Mouse (Mus musculus) erythroid progenitor cell, adult 5-6 weeks (primary cell): Measurements from ENCODE around the gene Tex21. TPM values are rescaled to one million over a fixed set of nuclear protein-coding genes. Genes with fewer than 3 reads are reported as not detected.

Experiments used
- ATAC-seq: replicated peaks from 2 replicates; pipeline ENCODE4 v1.8.0; 2016; ENCODE audit warnings: moderate number of reproducible peaks, mild to moderate bottlenecking, moderate TSS enrichment, inconsistent platforms; ENCODE audit not compliant: poor library complexity, low FRiP score, severe bottlenecking
- total RNA-seq, 2 experiments: library from RNA; stranded (forward) in 1 of 2; stranded (reverse) in 1 of 2; fragments of 150-400 nt in 1 of 2; fragments of 186-747, 209-891 nt in 1 of 2; gene quantifications; 2 replicates each; pipeline versions ENCODE4 v1.2.3 to v1.2.4; 2015 to 2017; ENCODE audit warnings: low replicate concordance in 2 of 2

Tex21 gene
- not detected in 2 replicates for total RNA-seq (2015; ENCODE audit: low replicate concordance)
- total RNA-seq (2017; ENCODE audit: low replicate concordance): not detected in 2 replicates

DNA sequence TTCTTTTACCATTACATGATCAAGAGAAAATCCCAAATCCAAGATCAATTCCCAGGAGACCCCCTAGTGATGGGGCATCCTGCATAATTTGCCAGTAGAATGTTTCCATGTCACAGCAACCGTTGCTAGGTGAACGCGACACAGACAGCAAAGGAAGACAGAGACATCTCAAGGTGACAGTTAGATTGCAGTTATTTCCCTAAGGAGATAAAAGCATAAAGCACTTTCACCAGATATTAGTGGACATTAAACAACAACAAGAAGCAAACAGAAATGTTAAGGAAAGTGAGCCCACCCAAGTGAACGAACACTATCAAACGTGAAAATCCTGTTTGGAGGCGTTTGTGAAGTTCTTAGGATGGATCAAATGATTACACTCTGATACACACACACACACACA, at the start of gene Tex21:
Gene Tex21, minus strand, starts transcription at position 101 of the 400 bp plus-strand sequence.
- ATAC-seq: no peak

DNA sequence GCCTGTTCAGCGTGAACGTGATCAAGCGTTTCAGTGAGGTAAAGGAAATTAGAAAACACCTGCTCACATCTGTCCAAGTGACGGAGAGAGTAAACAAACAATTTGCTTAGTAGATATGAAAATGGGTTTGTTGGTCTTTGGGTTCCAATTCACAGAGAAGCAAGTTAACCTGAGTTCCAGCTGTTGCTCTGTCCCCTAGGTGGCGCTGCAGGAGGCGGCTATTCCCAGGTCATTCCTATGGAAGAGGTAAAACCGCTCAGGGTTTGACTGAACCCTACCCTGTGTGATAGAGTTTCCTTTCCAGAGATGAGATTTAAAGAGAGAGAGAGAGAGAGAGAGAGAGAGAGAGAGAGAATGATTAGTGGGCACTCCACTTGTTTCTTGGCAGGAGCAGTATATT, 46.6 kb upstream of the Tex21 start:
- ATAC-seq: peak; percentile 77

DNA sequence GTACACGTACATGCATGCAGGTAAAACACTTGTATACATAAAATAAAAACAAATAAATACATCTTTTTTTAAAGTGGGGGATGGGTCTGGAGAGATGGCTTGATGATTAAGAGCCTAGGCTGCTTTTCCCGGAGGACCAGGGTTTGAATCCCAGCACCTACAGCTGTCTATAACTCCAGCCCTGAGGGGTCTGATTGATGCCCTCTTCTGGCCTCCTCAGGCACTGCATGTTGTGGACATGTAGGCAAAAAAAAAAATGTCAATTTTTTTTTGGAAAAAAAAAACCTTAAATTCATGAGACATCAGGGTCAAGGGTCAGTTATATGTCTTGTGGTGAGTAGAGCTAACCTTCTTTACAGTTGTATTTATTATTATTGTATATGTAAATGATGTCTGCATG, 43.7 kb upstream of the Tex21 start:
- ATAC-seq: no peak

DNA sequence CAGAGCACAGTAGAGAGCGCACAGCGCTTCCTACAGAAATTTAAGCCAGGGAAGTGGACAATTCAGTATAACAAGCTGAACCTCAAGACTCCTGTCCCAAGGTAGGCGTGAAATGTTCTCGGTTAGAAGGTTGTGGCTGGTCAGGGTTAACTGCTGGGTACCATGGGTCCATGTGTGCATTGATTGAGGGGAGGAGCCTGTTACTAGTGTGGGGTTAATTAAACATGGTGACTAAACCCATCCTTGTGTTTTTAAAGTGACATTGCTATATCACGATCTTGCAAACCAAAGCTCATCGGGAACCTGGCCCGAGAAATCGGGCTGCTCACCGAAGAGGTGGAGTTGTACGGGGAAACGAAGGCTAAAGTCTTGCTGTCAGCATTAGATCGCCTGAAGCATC, 42.9 kb upstream of the Tex21 start:
- no peak for ATAC-seq

DNA sequence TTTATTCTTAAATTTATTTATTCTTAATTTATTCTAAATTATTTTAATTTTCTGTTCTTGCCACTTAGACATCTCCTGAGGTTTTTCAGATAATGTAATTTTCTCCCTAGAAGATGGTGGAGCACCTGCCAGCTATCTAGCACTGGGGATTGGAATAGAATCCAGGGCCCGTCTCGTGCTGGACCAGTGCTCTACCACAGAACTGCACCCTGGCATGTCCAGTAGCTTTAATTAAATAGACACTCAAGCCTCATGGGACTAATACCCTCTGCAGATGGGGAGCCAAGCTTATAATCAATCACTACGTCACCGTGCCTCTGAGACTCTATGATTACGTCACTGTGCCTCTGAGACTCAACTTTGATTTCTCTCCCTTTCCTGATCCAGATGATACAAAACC, 41.9 kb upstream of the Tex21 start:
- ATAC-seq: no peak

DNA sequence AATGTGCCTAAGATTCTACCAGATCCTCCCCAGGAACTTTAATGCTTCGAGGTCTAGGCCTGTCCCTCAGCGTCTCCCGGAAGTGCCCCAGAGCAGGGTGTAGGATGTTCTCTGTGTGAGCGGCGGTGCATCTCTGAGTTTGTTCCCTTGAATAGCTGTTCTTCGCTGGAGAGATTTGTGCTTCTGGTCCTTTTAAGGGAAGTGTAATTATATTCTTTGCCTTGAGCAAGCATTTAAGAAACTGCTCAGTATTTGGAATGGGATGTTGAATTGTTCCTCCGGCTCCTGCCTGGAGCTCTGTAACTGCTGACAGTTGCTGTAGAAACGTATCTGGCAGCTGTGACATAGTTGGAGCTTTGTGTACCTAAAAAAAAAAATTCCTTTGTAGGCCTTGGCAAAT, 41.4 kb upstream of the Tex21 start:
- no peak for ATAC-seq

DNA sequence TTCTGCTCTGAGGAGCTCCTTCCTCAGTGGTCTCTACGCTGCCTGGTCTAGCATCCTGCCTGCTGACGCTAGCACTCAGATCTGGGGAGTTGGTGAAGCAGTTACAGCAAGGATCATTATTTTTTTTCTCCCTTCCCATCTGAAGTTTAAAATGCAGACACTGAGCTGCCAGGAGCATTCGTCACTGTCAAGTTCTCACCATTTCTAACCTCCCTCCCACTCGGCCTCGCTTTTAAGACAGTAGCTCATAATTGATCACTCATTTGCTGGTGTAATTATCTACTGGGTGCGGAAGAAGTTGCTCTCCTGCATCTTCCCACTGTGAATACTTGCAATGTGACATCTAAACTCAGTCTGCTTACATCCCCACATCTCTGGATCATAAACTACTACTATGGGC, 38.9 kb upstream of the Tex21 start:
- ATAC-seq: no peak

DNA sequence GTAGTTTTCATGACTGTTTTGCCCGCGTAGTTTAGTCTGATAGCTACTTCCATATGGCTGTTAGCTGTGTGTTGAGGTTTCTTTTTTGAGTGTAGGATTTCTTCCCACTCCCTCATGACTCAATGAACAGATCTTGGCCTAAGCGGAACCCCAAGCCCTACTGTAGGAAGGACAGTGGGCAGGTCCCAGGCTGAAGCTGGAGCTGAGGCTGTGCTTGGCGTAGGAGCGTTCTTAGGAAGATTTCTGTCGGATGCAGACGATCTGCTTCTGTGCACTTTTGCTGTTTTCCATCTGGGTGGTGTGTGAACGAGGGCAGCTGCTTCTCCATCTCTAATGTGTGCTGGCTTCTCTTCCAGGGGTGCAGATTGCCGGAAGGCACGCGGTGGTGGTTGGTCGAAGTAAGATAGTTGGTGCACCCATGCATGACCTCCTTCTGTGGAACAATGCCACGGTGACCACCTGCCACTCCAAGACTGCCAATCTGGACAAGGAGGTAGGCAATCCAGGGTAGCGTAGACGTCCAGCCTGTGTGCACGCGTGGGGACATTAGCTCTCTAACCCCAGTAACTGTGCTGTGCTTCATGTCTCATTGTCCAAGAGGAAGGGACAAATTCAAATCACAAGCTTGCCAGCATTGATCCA, 36.1 kb upstream of the Tex21 start:
- no peak for ATAC-seq

DNA sequence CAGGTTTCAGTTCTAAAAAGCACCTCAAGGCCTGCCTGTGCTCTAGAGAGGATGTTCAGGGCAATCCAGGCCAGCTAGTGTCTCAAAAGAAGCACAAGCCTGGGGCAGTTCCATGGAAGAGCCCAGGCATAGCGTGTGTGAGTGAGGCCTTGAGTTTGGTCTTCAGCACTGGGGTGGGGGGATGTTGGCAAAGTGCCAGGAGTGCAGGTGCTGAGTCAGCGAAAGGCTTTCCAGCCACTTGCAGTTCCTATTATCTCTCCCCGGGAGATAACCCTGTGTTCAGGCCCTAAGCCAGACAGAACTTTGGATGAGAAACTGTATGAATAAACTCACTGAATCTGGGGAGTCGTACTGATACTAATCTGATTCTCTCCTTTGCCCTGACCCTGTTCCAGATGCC, 35.6 kb upstream of the Tex21 start:
- no peak for ATAC-seq

DNA sequence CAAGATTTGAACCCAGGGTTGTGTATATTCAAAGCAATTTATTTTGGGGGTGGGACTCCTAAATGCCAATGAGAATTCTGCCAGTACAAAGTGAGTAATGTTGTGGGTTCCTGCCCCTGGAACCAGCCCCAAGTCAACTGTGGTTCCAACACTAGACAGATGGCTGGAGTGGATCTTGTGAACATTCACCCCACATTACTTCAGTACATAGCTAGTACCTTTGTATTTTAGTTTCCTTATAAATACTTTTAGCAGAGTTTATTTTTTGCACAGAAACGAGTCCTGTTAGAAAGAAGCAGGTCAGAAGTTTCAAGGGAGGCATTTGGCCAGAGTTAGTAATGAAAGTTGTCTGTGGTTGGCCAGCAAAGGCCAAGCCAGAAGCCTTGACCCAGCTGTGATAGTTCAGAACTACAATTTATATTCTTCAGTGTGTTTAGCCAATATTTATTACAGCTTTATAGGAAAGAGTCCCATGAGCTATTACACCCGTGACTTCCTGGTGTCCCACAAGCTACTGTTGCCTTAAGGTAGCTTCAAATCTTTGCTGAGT, 34.6 kb upstream of the Tex21 start:
- ATAC-seq: no peak

DNA sequence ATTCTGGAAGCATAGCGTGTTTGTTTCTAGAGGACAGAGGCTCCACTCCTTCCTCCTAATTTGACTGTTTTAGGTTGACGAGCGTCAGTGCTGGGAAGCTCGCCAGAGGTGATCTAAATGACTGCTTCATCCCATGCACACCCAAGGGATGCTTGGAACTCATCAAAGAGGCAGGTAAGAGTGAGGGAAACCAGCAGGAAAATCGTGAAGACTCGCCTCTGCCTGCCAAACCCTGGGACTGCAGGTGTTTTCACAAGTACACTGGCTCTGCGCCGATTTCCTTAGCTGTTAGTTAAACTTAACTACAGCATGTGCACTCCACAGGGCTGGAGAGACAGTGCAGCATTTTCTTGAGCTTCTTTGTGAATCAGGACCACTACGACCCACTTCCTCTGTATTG, 34.0 kb upstream of the Tex21 start:
- no peak for ATAC-seq

DNA sequence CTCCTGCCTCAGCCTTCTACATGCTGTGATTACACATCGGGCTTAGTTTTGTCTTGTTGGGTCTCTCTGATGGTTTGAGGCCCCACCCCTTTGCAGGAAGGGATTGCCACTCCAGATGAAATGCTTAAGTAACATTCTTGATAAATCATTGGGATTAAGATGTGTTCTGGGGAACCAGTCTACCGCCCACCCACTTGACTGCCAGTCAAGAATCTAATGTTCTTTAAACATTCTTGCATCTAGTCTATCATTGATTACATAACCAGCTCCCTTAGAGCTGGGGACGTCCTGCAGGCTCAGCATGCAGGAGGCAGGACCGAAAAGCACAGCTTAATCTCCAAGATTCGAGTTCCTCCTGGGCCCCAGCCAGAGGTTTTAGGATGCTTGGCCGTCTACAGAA, 31.7 kb upstream of the Tex21 start:
- ATAC-seq: no peak

DNA sequence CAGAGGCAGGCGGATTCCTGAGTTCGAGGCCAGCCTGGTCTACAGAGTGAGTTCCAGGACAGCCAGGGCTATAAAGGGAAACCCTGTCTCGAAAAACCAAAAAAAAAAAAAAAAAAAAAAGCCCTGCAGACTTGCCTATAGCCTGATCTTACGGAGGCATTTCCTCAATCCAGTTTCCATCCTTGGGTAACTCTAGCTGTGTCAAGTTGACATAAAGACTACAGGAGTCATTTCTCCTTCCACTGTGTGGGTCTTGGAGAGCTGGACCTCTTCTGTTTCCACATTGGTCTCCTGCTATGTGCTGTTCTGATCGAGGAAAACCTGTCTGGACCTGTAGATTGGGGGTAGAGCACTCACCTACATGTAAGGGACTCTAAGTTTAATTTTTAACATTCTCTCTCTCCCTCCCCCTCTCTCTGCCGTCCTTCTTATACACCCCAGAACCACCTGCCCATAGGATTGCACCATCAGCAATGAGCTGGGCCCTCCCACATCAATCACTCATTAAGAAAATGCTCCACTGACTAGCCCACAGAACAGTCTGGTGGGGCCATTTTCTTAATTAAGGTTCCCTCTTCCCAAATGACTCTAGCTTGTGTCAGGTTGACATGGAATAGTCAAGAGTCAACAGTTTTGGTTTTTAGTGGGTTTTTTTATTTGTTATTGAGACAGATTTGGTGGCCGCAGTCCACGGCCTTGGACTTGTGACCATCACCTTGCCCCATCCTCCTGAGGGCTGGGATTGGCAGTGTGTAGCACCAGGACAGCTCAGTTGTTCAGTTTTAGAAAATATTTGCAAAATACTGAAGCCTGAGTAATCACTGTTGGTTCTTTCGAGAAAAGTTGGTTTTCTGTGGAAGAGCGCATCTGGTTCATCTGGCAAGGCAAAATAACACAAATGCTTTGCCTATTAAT, 26.3 kb upstream of the Tex21 start:
- no peak for ATAC-seq

DNA sequence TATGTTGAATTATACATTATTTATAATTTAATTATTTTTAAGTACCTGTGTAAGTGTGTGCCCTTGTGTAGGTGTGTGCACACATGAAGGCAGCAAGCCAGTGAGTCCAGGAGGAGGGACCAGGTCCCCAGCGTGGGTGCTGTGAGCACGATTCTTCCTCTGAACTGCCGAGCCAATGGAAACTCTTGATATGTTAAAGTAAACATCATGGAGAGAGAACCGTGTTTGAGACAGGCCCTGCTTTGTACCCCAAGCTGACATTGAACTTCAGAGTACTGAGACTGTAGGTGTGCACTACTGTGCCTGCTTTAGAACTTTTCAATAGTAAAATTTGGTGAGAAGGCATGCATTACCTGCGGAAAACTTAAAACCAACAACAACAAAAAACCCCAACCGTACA, 25.0 kb upstream of the Tex21 start:
- no peak for ATAC-seq

DNA sequence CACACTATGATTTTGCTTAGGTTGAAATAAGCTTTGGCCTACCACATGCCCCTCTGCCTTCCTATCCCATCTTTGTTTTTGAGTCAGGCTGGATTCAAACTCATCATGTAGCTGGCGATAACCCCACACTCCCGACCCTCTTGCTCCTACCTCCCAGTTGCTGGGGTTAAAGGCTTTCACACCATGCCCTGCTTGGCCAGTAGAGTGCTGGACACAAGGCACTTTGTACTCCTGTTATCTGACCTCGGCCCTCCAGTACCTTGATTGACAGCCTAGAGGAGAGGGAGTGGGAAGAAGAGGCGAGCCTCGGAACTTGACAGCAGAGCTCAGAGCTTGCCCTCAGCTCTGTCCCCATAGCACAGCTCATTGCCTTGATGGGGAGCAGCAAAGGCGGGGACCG, 22.6 kb upstream of the Tex21 start:
- ATAC-seq: no peak

DNA sequence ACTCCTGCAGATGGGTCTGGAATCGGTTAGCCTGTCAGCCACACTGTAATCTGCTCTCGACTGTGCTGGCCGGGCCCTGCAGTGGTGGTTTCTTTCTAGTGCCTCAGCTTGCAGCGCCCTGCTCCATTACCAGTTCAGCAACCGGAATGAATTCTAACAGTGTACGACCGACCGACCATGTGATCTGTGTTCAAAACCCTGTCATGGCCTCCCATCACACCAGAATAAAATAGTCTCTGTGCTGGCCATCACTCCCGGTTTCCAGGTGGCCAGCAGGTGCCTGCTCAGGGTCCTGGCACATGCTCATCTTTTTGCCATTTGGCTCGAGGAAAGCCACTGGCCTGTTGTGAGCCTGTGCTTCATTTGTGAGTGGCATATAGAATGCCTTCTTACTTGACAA, 22.1 kb upstream of the Tex21 start:
- no peak for ATAC-seq

DNA sequence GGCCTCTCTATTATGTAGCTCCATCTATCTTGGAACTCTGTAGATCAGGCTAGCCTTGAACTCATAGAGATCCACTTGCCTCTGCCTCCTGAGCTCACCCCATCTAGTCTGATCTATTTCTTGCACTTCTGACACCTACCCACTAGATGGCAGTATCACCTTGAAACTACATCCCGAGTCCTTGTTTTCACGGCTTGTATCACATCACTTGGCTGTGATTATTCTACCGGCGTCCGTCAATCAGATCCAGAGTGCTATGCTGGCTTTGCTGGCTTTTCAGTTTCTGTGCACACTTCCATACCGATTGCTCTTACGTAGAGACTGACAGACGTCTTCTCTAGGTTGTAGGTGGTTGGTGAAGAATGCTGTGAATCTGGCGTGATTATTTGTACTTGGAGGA, 20.3 kb upstream of the Tex21 start:
- peak; percentile 74 for ATAC-seq

DNA sequence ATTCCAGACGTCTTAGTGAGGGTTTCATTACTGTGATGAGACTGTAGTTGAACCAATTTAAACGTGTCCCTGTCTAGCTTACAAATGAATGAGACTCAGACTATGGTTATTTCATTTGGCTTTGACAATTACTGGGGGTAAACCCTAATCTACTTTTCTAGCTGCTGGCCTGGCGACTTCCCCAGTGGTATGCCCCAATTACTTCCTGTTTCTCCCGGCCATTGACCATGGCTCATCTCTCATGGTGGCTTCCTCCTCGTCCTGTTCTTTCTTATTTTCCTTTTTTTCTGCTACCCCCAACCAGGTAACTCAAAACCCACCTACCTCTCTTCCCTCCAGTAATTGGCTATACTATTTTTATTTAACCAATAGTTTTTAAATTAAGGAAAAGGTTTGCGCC, 18.5 kb upstream of the Tex21 start:
- no peak for ATAC-seq

DNA sequence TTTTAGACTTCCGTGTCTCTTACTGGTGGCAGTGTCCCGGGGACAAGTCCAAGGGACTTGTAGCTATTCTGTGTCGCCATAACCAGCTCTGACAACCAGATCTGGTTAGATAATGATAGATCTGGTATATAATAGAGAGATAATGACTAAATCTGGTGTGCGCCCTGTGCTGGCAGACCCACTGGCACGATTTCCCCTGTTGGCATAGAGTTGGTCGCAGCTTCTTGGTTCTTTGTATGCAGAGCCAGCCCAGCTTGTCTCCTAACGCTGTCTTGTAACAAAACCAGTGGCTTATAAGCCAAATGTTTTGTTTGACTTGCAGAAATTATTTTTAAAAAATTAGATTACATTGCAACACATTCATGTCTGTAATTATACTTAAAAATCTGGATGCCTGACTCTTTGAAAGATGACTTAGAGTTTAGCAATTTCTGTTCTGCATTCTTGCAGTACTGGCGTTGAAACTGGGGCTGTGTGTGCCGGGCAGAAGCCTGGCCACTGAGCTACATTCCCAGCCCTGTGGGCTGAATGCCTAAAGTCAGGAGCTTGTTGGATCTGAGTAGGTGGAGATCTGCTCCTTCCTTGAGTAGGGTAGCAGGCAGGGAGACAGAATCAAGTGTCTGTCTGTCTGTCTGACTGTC, 17.9 kb upstream of the Tex21 start:
- ATAC-seq: no peak

DNA sequence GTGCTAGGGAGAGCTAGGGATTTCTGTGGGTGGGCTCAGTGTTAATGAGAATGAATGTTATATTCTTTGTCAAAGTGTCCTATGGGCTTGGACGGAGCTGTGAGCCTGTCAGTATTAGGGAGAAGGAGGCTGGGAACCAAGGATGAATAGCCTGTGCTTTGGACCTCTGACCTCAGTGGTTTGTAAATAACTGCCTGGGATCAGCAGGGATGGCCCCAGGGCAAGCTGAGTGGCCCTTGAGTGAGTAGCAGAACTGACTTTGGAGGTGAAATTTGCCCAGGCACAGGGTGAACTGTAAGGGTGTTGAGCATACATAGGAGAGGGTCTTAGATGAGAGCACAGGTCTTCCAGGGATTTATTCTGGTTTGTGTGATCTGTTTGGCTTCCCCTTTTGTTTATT, 17.3 kb upstream of the Tex21 start:
- no peak for ATAC-seq

DNA sequence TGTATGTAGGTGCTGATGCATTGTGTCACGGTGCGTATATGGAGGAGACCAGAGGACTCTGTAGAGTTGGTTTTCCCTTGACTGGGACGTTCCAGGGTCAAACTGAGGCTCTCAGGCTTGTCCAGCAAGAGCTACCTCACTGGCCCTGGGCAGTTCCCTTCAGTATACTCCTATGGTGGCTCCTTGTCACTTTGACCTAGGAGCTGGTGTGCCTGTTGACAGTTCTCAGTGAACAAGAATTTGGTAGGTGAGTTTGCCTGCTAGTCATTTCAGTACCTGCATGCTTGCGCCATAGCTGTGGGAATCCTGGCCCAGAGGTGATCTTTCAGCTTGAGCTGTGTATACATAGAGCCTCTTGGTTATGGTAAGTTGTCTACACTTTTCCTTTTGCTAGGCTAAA, 16.4 kb upstream of the Tex21 start:
- ATAC-seq: no peak
